Mouse (Mus musculus): Measurements from ENCODE around the gene Mpnd.

DNA sequence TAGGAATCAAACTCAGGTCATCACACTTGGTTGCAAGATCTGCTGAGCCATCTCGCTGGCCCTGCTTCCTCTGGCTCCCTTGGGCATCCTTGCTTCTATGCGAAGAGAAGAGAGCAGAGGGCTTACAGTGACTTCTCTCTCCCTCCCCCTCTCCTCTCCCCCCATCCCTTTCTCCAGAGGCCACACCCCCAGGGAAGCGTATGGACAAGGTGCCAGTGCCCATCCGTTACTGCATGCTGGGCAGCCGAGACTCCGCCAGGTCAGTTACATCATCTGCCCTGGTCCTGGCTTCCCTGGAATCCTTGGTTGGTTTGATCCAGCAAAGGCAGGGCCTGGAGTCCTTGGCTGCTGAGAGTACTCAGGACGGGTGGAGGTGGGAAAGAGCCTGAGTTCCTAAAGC, 5.9 kb downstream of the Mpnd start:
- TF ChIP-seq CTCF (conservative IDR thresholded peaks at IDR 0.05; ENCODE audit: insufficient read depth, insufficient read length, low read depth, low read length) (no peak), POLR2A (IDR thresholded peaks at IDR 0.05; ENCODE audit: low read depth, low read length) (no peak)

All from kidney, adult 2 months (tissue).